Mouse (Mus musculus) cortical plate, adult 2 months (tissue): ENCODE results near the gene Btbd17.

ENCODE experiments used
- CTCF ChIP-seq: fragments of 200-500 bp; IDR thresholded peaks from 2 replicates; pipeline ENCODE4 v1.5.1; 2011; ENCODE audit warnings: mild to moderate bottlenecking, control low read depth, low read length; ENCODE audit not compliant: insufficient read depth; ENCODE audit errors: extremely low read depth
- POLR2A ChIP-seq: fragments of 200-500 bp; IDR thresholded peaks from 2 replicates; pipeline ENCODE4 v1.6.1; 2011; ENCODE audit warnings: mild to moderate bottlenecking, low read length, control low read depth; ENCODE audit not compliant: insufficient read depth; ENCODE audit errors: extremely low read depth

DNA sequence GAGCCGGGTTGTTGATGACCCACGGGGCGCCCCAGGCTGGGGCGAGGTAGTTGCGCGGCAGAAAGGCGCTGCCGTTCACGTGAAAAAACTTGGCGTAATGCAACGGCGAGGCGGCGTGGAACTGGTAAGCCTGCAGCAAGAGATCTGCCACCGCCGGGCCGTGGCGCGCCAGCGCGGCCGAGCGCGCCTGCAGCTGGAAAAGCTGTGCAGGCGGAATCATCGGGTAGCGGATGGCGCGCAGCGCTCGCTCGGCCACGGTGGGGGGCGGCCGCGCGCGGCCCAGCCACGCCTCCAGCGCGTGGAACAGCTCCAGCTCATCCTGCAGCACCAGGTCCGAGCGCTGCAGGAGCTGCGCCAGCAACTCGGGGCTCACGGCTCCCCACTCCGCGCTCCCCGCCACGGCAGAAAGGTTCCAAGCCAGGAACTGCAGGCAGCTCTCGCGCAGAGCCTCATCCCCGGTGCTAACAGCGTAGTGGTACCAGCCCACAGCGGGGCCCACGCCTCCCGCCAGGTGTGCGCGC lies 3.8 kb downstream of the Btbd17 start:
- TF ChIP-seq POLR2A, result no peak
- no peak for TF ChIP-seq CTCF
